Mouse (Mus musculus): Measurements from ENCODE around the gene Rps19. TPM values are rescaled to one million over a fixed set of nuclear protein-coding genes. Genes with fewer than 3 reads are reported as not detected.
"Not testable (repeated sequence)": the region's sequence is repeated elsewhere in the genome, so short reads cannot be mapped to it uniquely, and the experiment has no call there.

Gene Rps19
- polyA plus RNA-seq (2015; fragmentation: Nextera tagmentation; extraction: Ambion mirVana), result 1,220 and 1,401 TPM in 2 replicates

DNA sequence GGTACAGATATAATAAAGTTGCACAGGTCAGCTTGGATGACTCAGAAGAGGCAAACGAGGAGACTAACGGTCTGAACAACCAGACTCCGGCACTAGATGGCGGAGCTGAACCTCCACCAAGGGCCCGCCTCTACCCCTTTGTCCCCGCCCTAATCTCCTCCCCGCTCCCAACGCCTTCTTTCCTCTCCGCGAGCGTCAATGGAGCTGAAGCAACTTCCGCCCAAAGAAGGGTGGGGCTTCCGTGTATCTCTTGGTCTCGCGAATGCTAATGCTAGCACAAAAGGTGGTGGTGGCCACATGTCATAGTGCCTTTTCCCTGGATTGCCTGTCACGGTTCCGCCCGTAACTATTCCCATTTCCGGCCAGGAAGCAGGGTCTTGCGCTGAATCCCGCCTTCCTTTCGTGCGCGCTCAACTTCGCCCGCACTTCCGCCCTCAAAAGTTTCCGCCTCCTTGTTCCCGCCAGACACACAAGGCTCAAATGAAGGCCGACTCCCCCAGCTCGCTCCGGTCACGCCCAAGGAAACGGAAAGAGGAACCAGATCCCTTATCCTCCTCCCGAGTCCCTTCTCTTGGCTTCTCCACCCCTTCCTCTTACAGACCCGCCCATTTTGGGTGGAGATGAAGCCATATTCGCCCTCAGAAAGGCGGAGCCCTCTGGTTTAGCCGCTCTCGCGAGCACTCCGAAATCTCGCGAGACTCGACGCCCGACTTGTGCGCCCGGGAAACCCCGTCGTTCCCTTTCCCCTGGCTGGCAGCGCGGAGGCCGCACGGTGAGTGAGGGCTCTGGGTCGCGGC, at the start of gene Rps19:
TSS of gene Rps19 (plus strand) at position 476 of the 797 bp plus-strand sequence.
- 0% methylated on average over 57 of the region's 57 CpGs for WGBS
- Histone ChIP-seq H3K36me3 (peaks cover 38% of the 10 kb centered on the region), H3K27me3 (replicated peaks) (no peaks in the 10 kb centered on the region; the same call in 1 of the 2 replicates), H3K9me3 (no peaks in the 10 kb centered on the region), H3K4me1 (peaks cover 27% of the 10 kb centered on the region), H3K27ac (replicated peaks) (peak within 1 kb of the TSS; percentile 92), H3K4me3 (peak within 1 kb of the TSS; percentile 99), H3K4me2 (peak within 1 kb of the TSS; percentile 89), H3K9ac (peak within 1 kb of the TSS; percentile 100)
- ATAC-seq (ENCODE audit: extremely low read depth, insufficient number of reproducible peaks, low FRiP score, low TSS enrichment), result peak; percentile 86

DNA sequence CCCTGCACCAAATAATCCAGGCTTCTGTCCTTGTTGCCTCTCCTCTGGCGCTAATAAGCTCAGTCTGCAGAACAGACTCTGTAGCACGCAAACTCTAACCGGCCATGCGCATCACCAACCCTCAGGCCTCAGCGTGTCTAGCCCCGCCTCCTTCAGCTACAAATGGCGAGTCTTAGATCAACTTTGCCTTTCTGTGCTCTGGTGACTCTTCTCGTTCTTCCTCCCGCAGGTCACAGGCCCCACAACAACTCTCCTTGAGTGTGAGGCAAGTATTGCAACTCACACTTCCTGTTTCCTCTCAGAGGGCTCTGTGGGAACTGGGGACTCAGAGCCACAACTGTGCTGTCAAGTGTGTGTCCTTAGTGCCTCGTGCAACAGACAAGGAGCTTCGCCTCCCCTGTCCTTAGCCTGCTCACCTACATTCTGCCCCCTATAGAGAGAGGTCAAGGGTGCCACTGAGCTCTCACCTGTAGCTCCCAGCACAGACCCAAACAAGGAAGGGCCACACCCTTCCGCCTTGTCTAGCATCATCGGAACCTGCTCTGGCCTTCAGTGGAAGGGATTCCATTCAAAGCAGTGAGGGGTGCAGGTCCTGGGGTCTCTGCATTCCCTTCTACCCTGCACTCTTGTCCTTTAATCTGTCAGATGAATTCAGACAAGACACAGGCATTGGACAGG, 45.3 kb upstream of the Rps19 start:
- H3K4me1 ChIP-seq; H3K9me3 ChIP-seq; H3K4me3 ChIP-seq; H3K27me3 ChIP-seq (replicated peaks); H3K27ac ChIP-seq (replicated peaks); ATAC-seq (ENCODE audit: extremely low read depth, insufficient number of reproducible peaks, low FRiP score, low TSS enrichment); H3K9ac ChIP-seq; H3K36me3 ChIP-seq; H3K4me2 ChIP-seq: not testable (repeated sequence)
- WGBS, result 59% methylated on average over 13 of the region's 13 CpGs

DNA sequence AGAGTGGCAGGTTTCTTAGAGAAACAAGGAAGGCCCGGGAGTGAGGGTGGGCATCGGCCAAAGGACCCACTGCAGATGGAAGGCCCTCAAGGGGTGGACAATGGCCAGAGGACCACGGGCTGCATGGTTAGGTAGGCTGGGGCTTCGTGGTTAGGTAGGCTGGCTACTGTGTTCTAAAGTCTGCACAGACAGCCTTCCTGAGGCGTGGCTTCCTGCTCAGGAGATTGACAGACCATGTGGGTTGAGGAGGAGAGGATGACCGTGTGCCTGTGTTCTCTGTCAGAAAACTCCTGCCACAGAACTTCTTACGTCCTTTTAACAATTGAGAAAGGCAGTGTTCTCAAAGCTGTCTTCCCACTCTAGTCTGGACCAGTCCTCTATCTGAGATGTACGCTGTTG, 44.8 kb upstream of the Rps19 start:
- no peaks in the 10 kb centered on the region for H3K9me3 ChIP-seq
- H3K9ac ChIP-seq, result no peak overlapping the region
- no peak for ATAC-seq (ENCODE audit: extremely low read depth, insufficient number of reproducible peaks, low FRiP score, low TSS enrichment)
- 68% methylated on average over 8 of the region's 8 CpGs for WGBS
- H3K36me3 ChIP-seq, result no peaks in the 10 kb centered on the region
- H3K4me2 ChIP-seq, result no peak overlapping the region
- no peak overlapping the region for H3K4me3 ChIP-seq
- no peaks in the 10 kb centered on the region for H3K27me3 ChIP-seq (replicated peaks)
- H3K4me1 ChIP-seq, result no peaks in the 10 kb centered on the region
- no peak overlapping the region for H3K27ac ChIP-seq (replicated peaks)

DNA sequence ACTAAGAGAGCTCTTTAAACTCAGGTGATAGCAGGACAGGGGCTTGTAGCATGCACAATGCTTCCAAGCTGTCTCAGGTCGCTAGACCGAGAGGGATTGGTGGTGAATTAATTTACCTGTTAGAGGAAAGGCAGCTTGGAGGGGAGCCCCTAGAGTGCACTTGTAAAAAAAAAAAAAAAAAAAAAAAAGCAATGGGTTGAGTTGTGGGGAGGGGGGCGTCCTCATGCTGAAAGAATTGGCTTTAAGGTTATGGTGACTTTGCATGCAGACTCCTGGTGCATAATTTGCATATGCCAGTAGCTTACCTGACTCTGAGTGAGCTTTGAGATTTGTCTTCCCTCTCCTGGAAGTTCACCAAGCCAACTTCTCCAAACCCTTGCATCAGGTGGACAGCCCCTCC, 43.8 kb upstream of the Rps19 start:
- Histone ChIP-seq H3K4me1 (no peaks in the 10 kb centered on the region), H3K27ac (replicated peaks) (no peak overlapping the region), H3K9me3 (no peaks in the 10 kb centered on the region), H3K27me3 (replicated peaks) (no peaks in the 10 kb centered on the region), H3K4me2 (no peak overlapping the region), H3K4me3 (no peak overlapping the region), H3K36me3 (no peaks in the 10 kb centered on the region), H3K9ac (no peak overlapping the region)
- 49% methylated on average over 3 of the region's 3 CpGs for WGBS
- no peak for ATAC-seq (ENCODE audit: extremely low read depth, insufficient number of reproducible peaks, low FRiP score, low TSS enrichment)

DNA sequence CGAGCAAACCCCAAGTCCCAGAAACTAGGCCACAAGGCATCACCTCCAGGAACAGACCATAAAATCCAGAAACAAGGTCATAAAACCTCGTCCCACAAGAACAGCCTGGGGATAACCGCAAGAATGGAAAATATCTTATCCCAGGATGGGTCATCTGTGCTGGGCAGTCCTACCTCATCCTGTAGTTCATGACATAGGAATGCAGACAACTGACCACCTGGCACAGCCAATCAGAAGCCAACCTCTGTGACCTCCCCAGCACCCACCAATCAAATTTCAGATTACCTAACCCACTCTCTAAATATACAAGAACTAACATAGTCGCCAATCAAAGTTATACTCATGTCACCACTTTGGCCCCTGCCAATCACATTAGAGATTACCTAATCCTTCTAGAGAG, 43.2 kb upstream of the Rps19 start:
- Histone ChIP-seq H3K9ac (no peak overlapping the region), H3K4me3 (no peak overlapping the region), H3K4me1 (no peaks in the 10 kb centered on the region), H3K27me3 (replicated peaks) (no peaks in the 10 kb centered on the region), H3K27ac (replicated peaks) (no peak overlapping the region), H3K9me3 (no peaks in the 10 kb centered on the region), H3K4me2 (no peak overlapping the region), H3K36me3 (no peaks in the 10 kb centered on the region)
- no peak for ATAC-seq (ENCODE audit: extremely low read depth, insufficient number of reproducible peaks, low FRiP score, low TSS enrichment)
- 64% methylated on average over 4 of the region's 4 CpGs for WGBS

DNA sequence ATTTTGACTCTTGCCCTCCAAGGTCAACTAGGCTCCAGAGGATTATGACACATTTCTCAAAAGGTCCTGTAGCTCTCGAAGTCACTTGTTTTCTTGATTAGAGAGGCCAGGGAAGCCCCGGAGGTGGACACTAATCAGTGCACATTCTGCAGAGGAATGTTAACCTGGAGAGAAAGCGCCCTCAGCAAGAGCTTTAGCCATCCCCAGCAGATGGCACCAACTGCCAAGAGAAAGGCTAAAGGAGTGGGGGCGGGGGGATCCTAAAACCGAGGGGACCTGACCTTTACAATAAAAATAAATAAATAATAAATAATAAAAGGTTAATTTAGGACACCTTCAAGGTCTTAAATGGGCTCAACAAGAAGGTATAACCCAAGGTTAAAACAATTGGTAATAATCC, 40.0 kb upstream of the Rps19 start:
- H3K4me1 ChIP-seq, result no peaks in the 10 kb centered on the region
- H3K27ac ChIP-seq (replicated peaks), result no peak overlapping the region
- H3K9me3 ChIP-seq, result no peaks in the 10 kb centered on the region
- H3K27me3 ChIP-seq (replicated peaks), result no peaks in the 10 kb centered on the region
- no peak overlapping the region for H3K4me2 ChIP-seq
- ATAC-seq (ENCODE audit: extremely low read depth, insufficient number of reproducible peaks, low FRiP score, low TSS enrichment), result no peak
- H3K9ac ChIP-seq, result no peak overlapping the region
- 38% methylated on average over 5 of the region's 5 CpGs for WGBS
- H3K4me3 ChIP-seq, result no peak overlapping the region
- H3K36me3 ChIP-seq, result no peaks in the 10 kb centered on the region

DNA sequence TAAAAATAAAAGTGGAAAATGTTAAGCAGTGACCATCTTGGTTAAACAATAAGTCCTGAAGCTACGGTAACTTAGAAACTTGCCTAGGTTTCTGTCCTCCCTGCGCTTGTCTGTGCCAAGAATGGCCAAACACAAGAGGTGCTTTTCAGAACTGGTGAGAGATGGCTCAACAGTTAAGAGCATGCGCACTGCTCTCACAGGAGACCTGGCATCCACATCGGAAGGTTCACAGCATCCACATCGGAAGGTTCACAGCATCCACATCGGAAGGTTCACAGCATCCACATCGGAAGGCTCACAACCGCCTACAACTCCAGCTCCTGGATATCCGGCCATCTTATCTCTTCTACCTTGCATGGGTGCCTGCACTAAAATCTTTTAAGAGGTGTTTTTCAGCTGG, 39.0 kb upstream of the Rps19 start:
- Histone ChIP-seq H3K9me3 (no peaks in the 10 kb centered on the region), H3K4me1 (0 out of 2 replicates have a peak, but pooled peaks cover 2% of the 10 kb centered on the region), H3K4me3 (no peak overlapping the region), H3K4me2 (no peak overlapping the region), H3K27me3 (replicated peaks) (no peaks in the 10 kb centered on the region), H3K36me3 (no peaks in the 10 kb centered on the region), H3K9ac (no peak overlapping the region), H3K27ac (replicated peaks) (no peak overlapping the region)
- ATAC-seq (ENCODE audit: extremely low read depth, insufficient number of reproducible peaks, low FRiP score, low TSS enrichment), result no peak
- WGBS, result 80% methylated on average over 9 of the region's 9 CpGs

DNA sequence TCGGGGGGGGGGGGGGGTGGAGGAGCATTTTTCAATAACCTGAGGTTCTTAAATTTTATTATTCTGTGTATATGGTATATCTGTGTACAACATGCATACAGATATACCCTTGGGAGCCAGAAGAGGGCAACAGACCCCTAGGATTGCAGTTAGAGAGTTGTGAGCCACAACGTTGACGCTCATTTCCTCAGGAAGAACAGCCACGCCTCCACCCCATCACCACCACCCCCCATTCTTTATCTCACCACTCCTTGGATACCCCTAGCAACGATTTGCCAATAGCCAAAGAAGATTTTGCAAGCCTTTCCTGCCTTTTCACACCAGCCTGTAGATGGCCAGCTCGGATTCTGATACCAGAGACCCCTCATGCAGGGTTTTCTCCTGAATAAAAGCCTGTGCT, 38.5 kb upstream of the Rps19 start:
- Histone ChIP-seq H3K9me3 (no peaks in the 10 kb centered on the region), H3K27ac (replicated peaks) (no peak overlapping the region), H3K9ac (no peak overlapping the region), H3K4me3 (no peak overlapping the region), H3K4me1 (peaks cover 3% of the 10 kb centered on the region; the same call in 1 of the 2 replicates), H3K36me3 (no peaks in the 10 kb centered on the region), H3K27me3 (replicated peaks) (no peaks in the 10 kb centered on the region), H3K4me2 (no peak overlapping the region)
- WGBS, result 3% methylated on average over 6 of the region's 6 CpGs
- ATAC-seq (ENCODE audit: extremely low read depth, insufficient number of reproducible peaks, low FRiP score, low TSS enrichment), result 0 out of 2 replicates have a peak, but pooled peaks have one; percentile 31

DNA sequence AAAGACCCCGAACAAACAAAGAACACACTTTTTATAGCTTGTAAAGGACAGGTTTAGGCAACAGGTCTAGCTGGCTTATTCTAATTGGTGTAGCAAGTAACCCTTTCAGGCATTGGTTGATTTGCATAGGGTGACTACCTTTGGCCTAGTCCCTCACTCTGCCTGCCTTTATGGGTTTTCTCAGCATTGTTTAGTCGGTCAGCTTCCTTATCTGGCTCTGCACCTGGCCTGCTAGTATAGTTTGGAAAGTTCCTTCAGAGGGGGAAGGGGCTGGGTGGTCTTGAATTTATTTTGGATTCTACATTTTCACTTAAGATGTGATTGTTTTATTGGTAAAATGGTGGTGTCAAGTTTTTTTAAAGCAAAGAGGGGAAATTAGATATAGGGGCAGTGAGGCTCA, 37.6 kb upstream of the Rps19 start:
- not testable (repeated sequence) for H3K4me2 ChIP-seq

DNA sequence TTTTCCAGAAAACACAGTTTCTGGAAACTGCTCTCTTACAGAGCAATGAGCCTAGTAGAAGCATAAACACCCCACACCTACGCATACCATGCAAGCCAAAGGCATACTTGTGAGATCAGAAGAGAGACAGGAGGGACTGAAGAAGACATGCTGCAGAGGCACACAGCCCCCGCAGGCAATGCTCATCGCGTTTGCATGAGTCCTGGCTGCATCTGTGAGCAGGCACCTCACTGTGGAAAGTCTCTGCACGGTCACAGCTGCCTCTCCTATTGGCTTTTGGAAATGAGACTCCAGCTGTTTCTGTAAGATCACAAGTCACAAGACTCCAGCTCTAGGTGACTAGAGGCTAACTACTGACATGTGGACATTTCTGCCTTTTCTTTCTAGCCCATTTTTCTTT, 34.0 kb upstream of the Rps19 start:
- no peaks in the 10 kb centered on the region for H3K36me3 ChIP-seq
- no peaks in the 10 kb centered on the region for H3K27me3 ChIP-seq (replicated peaks)
- H3K4me1 ChIP-seq, result peaks cover 13% of the 10 kb centered on the region
- H3K4me2 ChIP-seq, result peak overlapping the region; percentile 40
- peak overlapping the region; percentile 64 for H3K27ac ChIP-seq (replicated peaks)
- H3K4me3 ChIP-seq, result no peak overlapping the region
- peak overlapping the region; percentile 33; the same call in 1 of the 2 replicates for H3K9ac ChIP-seq
- 18% methylated on average over 5 of the region's 5 CpGs for WGBS
- H3K9me3 ChIP-seq, result no peaks in the 10 kb centered on the region
- ATAC-seq (ENCODE audit: extremely low read depth, insufficient number of reproducible peaks, low FRiP score, low TSS enrichment), result no peak

More for the DNA sequence above, 37.6 kb upstream of the Rps19 start:
- H3K27ac ChIP-seq (replicated peaks); H3K4me3 ChIP-seq; H3K9ac ChIP-seq; ATAC-seq (ENCODE audit: extremely low read depth, insufficient number of reproducible peaks, low FRiP score, low TSS enrichment); H3K9me3 ChIP-seq; H3K36me3 ChIP-seq; H3K4me1 ChIP-seq; H3K27me3 ChIP-seq (replicated peaks): not testable (repeated sequence)
- WGBS, result 42% methylated on average over 2 of the region's 2 CpGs

DNA sequence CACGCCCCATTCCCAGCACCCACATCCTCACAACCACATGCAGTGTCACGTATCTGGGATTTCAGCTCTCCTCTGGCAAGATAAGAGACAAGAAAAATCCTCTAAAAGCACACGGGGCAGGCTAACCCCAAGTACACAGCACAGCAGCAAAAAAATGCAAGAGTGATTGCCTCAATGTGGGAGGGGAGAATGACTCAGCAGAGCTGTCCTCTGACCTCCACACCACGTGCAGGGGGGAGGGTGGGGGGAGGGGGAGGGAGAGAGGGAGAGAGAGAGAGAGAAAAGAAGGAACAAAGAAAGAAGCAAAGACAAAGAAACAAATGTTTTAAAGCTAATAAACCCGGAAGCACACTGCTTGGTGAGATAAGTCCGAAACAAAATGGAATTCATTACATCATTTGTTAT, 33.3 kb upstream of the Rps19 start:
- Histone ChIP-seq H3K4me3 (no peak overlapping the region), H3K9me3 (no peaks in the 10 kb centered on the region), H3K4me1 (peaks cover 13% of the 10 kb centered on the region), H3K36me3 (no peaks in the 10 kb centered on the region), H3K9ac (no peak overlapping the region), H3K27ac (replicated peaks) (peak overlapping the region; percentile 64), H3K27me3 (replicated peaks) (no peaks in the 10 kb centered on the region), H3K4me2 (peak overlapping the region; percentile 21; the same call in 1 of the 2 replicates)
- ATAC-seq (ENCODE audit: extremely low read depth, insufficient number of reproducible peaks, low FRiP score, low TSS enrichment), result peak; percentile 57
- WGBS, result 27% methylated on average over 6 of the region's 6 CpGs
